Mouse (Mus musculus): ENCODE measurements around the gene Ankrd31.

- TF ChIP-seq CTCF (conservative IDR thresholded peaks at IDR 0.05; ENCODE audit: low read length): no peak
- no peak for TF ChIP-seq POU5F1 (IDR thresholded peaks at IDR 0.05; ENCODE audit: borderline replicate concordance, low read length)
- no peak for TF ChIP-seq NANOG (IDR thresholded peaks at IDR 0.05; ENCODE audit: borderline replicate concordance, low read length)
Measured at GRCm38 (mm10) chr13:96925991-96926725, 178.1 kb downstream of the Ankrd31 start.

Data from E14TG2a.4 (cell line).